Mouse (Mus musculus): ENCODE measurements around the gene Mrpl47. TPM values are rescaled to one million over a fixed set of nuclear protein-coding genes. Genes with fewer than 3 reads are reported as not detected.
"Not testable (repeated sequence)": the region's sequence is repeated elsewhere in the genome, so short reads cannot be mapped to it uniquely, and the experiment has no call there.

The Mrpl47 gene
- total RNA-seq, 2 experiments from 2014 or later = 29.6 to 36.2 TPM

- DNase-seq = no peak
Measured at GRCm38 (mm10) chr3:32708052-32708367, 29.4 kb downstream of the Mrpl47 start.

GRCm38 (mm10) chr3:32705647-32706348 lies 31.6 kb downstream of the Mrpl47 start, which contains the start of gene Actl6a:
Gene Actl6a, plus strand, starts transcription at chr3:32706298.
- not testable (repeated sequence) for DNase-seq

GRCm38 (mm10) chr3:32704632-32705031 lies 32.8 kb downstream of the Mrpl47 start:
- not testable (repeated sequence) for DNase-seq

GRCm38 (mm10) chr3:32704021-32704420 lies 33.4 kb downstream of the Mrpl47 start:
- DNase-seq = not testable (repeated sequence)

- DNase-seq = peak; percentile 90 to 92
Measured at GRCm38 (mm10) chr3:32698228-32698863, 39.1 kb downstream of the Mrpl47 start.

GRCm38 (mm10) chr3:32695583-32695980 lies 41.8 kb downstream of the Mrpl47 start:
- no peak for DNase-seq

- no peak for DNase-seq
Measured at GRCm38 (mm10) chr3:32694737-32695582, 42.4 kb downstream of the Mrpl47 start.

- DNase-seq = no peak
Measured at GRCm38 (mm10) chr3:32694211-32694610, 43.2 kb downstream of the Mrpl47 start.

GRCm38 (mm10) chr3:32691841-32692240 lies 45.6 kb downstream of the Mrpl47 start:
- no peak for DNase-seq

GRCm38 (mm10) chr3:32690901-32691300 lies 46.5 kb downstream of the Mrpl47 start:
- no peak for DNase-seq

- no peak for DNase-seq
Measured at GRCm38 (mm10) chr3:32690008-32690407, 47.4 kb downstream of the Mrpl47 start.

- DNase-seq = no peak
Measured at GRCm38 (mm10) chr3:32689567-32689999, 47.8 kb downstream of the Mrpl47 start.

- no peak for DNase-seq
Measured at GRCm38 (mm10) chr3:32687156-32687555, 50.2 kb downstream of the Mrpl47 start.

GRCm38 (mm10) chr3:32686537-32686936 lies 50.9 kb downstream of the Mrpl47 start:
- no peak for DNase-seq

- no peak for DNase-seq
Measured at GRCm38 (mm10) chr3:32684631-32685030, 52.8 kb downstream of the Mrpl47 start.

GRCm38 (mm10) chr3:32682910-32683531 lies 54.4 kb downstream of the Mrpl47 start:
- DNase-seq = no peak

GRCm38 (mm10) chr3:32676393-32676792 lies 61.0 kb downstream of the Mrpl47 start:
- DNase-seq = peak; percentile 84 to 87

Other genes starting within 250 kb of the Mrpl47 start
- 1 to 10 TPM in 1 of 2 experiments, under 1 TPM in 1; 0.16 to 1.7 TPM for gene Kcnmb3, start 245.4 kb downstream of the Mrpl47 start, total RNA-seq (2021)
- 10 to 100 TPM; 28.7 to 41.6 TPM for gene Zfp639, start 227.3 kb downstream of the Mrpl47 start, total RNA-seq (2021)
- 10 to 100 TPM; 81.8 to 98.6 TPM for gene Mfn1, start 208.1 kb downstream of the Mrpl47 start, total RNA-seq (2021)
- 10 to 100 TPM; 42.2 to 79.8 TPM for gene Gnb4, start 121.0 kb downstream of the Mrpl47 start, total RNA-seq (2021)
- gene Actl6a, start 31.3 kb downstream of the Mrpl47 start, total RNA-seq (2021) = 10 to 100 TPM; 43.1 to 50.6 TPM
- 100 to 1,000 TPM; 367 to 402 TPM for gene Ndufb5, start 615 bp downstream of the Mrpl47 start, total RNA-seq (2021)
- 1 to 10 TPM; 3.6 to 4.3 TPM for gene Usp13, start 79.9 kb upstream of the Mrpl47 start, total RNA-seq (2021)

Data from adrenal gland, postnatal 36 days (tissue).